Mouse (Mus musculus): ENCODE results near the gene Ppp2r5d.

GRCm38 (mm10) chr17:46742986-46743385 lies 38.1 kb upstream of the Ppp2r5d start:
- TF ChIP-seq CHD2 (IDR thresholded peaks at IDR 0.05; ENCODE audit: low read depth, low read length) (no peak), HCFC1 (IDR thresholded peaks at IDR 0.05; ENCODE audit: borderline replicate concordance, insufficient read depth, low read length) (no peak)

Data from ES-E14 (cell line).